1 mouse cellular context compared by ENCODE assay signal in the genomic region with DNA sequence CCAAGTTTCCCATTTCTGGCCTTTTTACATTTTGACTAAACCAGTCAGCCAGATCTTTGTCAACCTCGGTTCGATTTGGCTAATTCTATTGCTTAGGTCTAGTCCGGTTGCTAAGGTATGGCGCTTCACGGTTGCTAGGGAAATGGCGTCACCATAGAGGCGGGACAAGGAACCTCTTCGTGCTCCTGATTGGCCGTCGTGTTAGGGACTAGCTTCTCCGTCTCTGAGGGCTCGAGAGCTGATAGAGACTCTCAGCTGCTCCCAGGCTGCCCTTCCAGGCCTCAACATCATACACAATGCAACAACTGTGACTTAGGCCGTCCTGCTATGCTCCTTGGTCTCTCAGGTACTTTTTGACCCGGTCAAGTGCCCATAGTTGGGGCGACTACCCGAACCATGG.
TF ChIP-seq lines count a peak whose summit lies in the region.

A gene (plus strand): TSS at position 157 of the 400 bp plus-strand sequence.

TF ChIP-seq in CH12.LX, 34 proteins besides CTCF, POLR2A, EP300 and RAD21 (continued from another document):
- TF ChIP-seq NRF1 (IDR thresholded peaks at IDR 0.05; ENCODE audit: low read depth, low read length) (no peak), IRF4 (IDR thresholded peaks at IDR 0.05; ENCODE audit: low read depth, low read length) (no peak), SMC3 (IDR thresholded peaks at IDR 0.05; ENCODE audit: low read depth, low read length) (no peak), ZNF384 (IDR thresholded peaks at IDR 0.05; ENCODE audit: low read depth, low read length) (no peak), PAX5 (IDR thresholded peaks at IDR 0.05; ENCODE audit: low read length) (no peak), HCFC1 (IDR thresholded peaks at IDR 0.05; ENCODE audit: low read depth, low read length) (peak; percentile 88), POLR2AphosphoS2 (IDR thresholded peaks at IDR 0.05; ENCODE audit: low read depth, low read length) (no peak), ZC3H11A (IDR thresholded peaks at IDR 0.05; ENCODE audit: low read depth, low read length) (no peak), KAT2A (IDR thresholded peaks at IDR 0.05; ENCODE audit: insufficient replicate concordance, low read length) (peak; percentile 68; the same call in 1 of the 2 replicates), ZKSCAN1 (IDR thresholded peaks at IDR 0.05; ENCODE audit: borderline replicate concordance, low read depth, low read length) (no peak), TBP (conservative IDR thresholded peaks at IDR 0.05; ENCODE audit: low read depth, low read length) (0 out of 2 replicates have a peak, but pooled peaks have one; percentile 61), MAX (IDR thresholded peaks at IDR 0.05; ENCODE audit: low read length) (no peak), BHLHE40 (IDR thresholded peaks at IDR 0.05; ENCODE audit: low read depth, low read length) (no peak), MYC (IDR thresholded peaks at IDR 0.05; ENCODE audit: low read depth, low read length) (no peak), ETS1 (conservative IDR thresholded peaks at IDR 0.05; ENCODE audit: low read depth, low read length) (no peak), NELFE (IDR thresholded peaks at IDR 0.05; ENCODE audit: low read depth, low read length) (no peak), ZMIZ1 (IDR thresholded peaks at IDR 0.05; ENCODE audit: low read depth, low read length) (0 out of 2 replicates have a peak, but pooled peaks have one; percentile 14), E2F4 (IDR thresholded peaks at IDR 0.05; ENCODE audit: insufficient replicate concordance, low read depth, low read length) (no peak), JUND (conservative IDR thresholded peaks at IDR 0.05; ENCODE audit: low read depth, low read length) (no peak; the same call in 1 of the 2 replicates), RCOR1 (conservative IDR thresholded peaks at IDR 0.05; ENCODE audit: low read depth, low read length) (no peak), CHD1 (IDR thresholded peaks at IDR 0.05; ENCODE audit: low read depth, low read length) (no peak), USF1 (IDR thresholded peaks at IDR 0.05; ENCODE audit: low read depth, low read length) (no peak), MAFK (IDR thresholded peaks at IDR 0.05; ENCODE audit: insufficient replicate concordance, low read length) (no peak), JUN (IDR thresholded peaks at IDR 0.05; ENCODE audit: insufficient read depth, low read depth, low read length) (peak; percentile 15; the same call in 1 of the 2 replicates), MXI1 (IDR thresholded peaks at IDR 0.05; ENCODE audit: low read depth, low read length) (peak; percentile 97), GABPA (IDR thresholded peaks at IDR 0.05; ENCODE audit: insufficient replicate concordance, low read depth, low read length) (no peak)
TF ChIP-seq in CH12.LX: peak in this region for 11.
